Mouse (Mus musculus) CH12.LX (cell line): ENCODE measurements around the gene Actn2. TPM values are rescaled to one million over a fixed set of nuclear protein-coding genes. Genes with fewer than 3 reads are reported as not detected.

Experiments used
- DNase-seq: peaks from one replicate; pipeline ENCODE4 v3.0.0-alpha.2; 2013; ENCODE audit errors: extremely low read depth
- H3K27ac ChIP-seq: 2 replicates; pipeline ENCODE4 v1.5.1; 2012; ENCODE audit warnings: low read depth, mild to moderate bottlenecking, control low read depth, moderate library complexity; ENCODE audit not compliant: insufficient read depth
- H3K27me3 ChIP-seq: replicated peaks from 2 replicates; pipeline ENCODE3; 2012; ENCODE audit warnings: inconsistent platforms
- H3K36me3 ChIP-seq, 2 experiments: replicated peaks in 1 of 2; 2 replicates each; pipeline versions ENCODE3 to v1.6.1; 2012; ENCODE audit warnings: inconsistent platforms in 1 of 2, low read length in 1 of 2, mild to moderate bottlenecking in 1 of 2, mixed read lengths in 1 of 2, moderate library complexity in 1 of 2; ENCODE audit not compliant: control insufficient read depth in 1 of 2, insufficient read depth in 1 of 2
- H3K4me1 ChIP-seq, 2 experiments: 2 replicates each; pipeline ENCODE4 v1.6.1; 2012; ENCODE audit warnings: inconsistent platforms in 1 of 2, moderate library complexity in 1 of 2; ENCODE audit not compliant: insufficient read depth in 2 of 2, control insufficient read depth in 1 of 2
- H3K4me2 ChIP-seq: 2 replicates; pipeline ENCODE4 v1.6.1; 2012; ENCODE audit warnings: low read depth, mild to moderate bottlenecking, control low read depth; ENCODE audit not compliant: poor library complexity, insufficient read depth, severe bottlenecking
- H3K4me3 ChIP-seq, 3 experiments: fragments of 150-350 bp in 1 of 3; sonication (generic) in 1 of 3; replicated peaks in 1 of 3; 2 replicates each; pipeline versions ENCODE3 to v1.5.1; 2011 to 2012; ENCODE audit warnings: low read depth in 2 of 3, low read length in 2 of 3, mild to moderate bottlenecking in 2 of 3, moderate library complexity in 2 of 3, control low read depth in 1 of 3, improper control_type of control experiment in 1 of 3, inconsistent platforms in 1 of 3, mixed read lengths in 1 of 3; ENCODE audit not compliant: poor library complexity in 1 of 3
- H3K79me2 ChIP-seq: replicated peaks from 2 replicates; pipeline ENCODE4 v1.6.1; 2012; ENCODE audit warnings: mild to moderate bottlenecking, moderate library complexity; ENCODE audit not compliant: control insufficient read depth, poor library complexity, insufficient read depth, severe bottlenecking; ENCODE audit errors: extremely low read depth
- H3K9ac ChIP-seq: 2 replicates; pipeline ENCODE4 v1.6.1; 2012; ENCODE audit warnings: low read depth, mild to moderate bottlenecking, control low read depth, moderate library complexity; ENCODE audit not compliant: insufficient read depth
- H3K9me3 ChIP-seq: replicated peaks from 2 replicates; pipeline ENCODE3; 2012; ENCODE audit warnings: low read length, inconsistent platforms, mixed read lengths
- ELF1 ChIP-seq: IDR thresholded peaks from 2 replicates; pipeline ENCODE4 v1.6.1; 2014; ENCODE audit warnings: low read depth, mild to moderate bottlenecking, inconsistent platforms, low read length, improper control_type of control experiment
- HCFC1 ChIP-seq: IDR thresholded peaks from 2 replicates; pipeline ENCODE4 v1.6.1; 2012; ENCODE audit warnings: low read depth, mild to moderate bottlenecking, inconsistent platforms, low read length, improper control_type of control experiment
- IRF4 ChIP-seq: IDR thresholded peaks from 2 replicates; pipeline ENCODE4 v1.6.1; 2014; ENCODE audit warnings: low read depth, mild to moderate bottlenecking, inconsistent platforms, low read length, improper control_type of control experiment
- JUND ChIP-seq: conservative IDR thresholded peaks from 2 replicates; pipeline ENCODE4 v1.6.1; 2011; ENCODE audit warnings: low read depth, low read length, improper control_type of control experiment
- MAX ChIP-seq: IDR thresholded peaks from 2 replicates; pipeline ENCODE4 v1.6.1; 2011; ENCODE audit warnings: low read length, improper control_type of control experiment
- MXI1 ChIP-seq: IDR thresholded peaks from 2 replicates; pipeline ENCODE4 v1.6.1; 2011; ENCODE audit warnings: mild to moderate bottlenecking, low read depth, low read length, improper control_type of control experiment
- MYC ChIP-seq: IDR thresholded peaks from 2 replicates; pipeline ENCODE4 v1.6.1; 2011; ENCODE audit warnings: low read depth, mild to moderate bottlenecking, improper control_type of control experiment, low read length
- NELFE ChIP-seq: IDR thresholded peaks from 2 replicates; pipeline ENCODE4 v1.6.1; 2011; ENCODE audit warnings: low read depth, low read length, improper control_type of control experiment
- NRF1 ChIP-seq: IDR thresholded peaks from 2 replicates; pipeline ENCODE4 v1.6.1; 2014; ENCODE audit warnings: low read depth, mild to moderate bottlenecking, inconsistent platforms, low read length, improper control_type of control experiment, moderate library complexity
- PAX5 ChIP-seq: IDR thresholded peaks from 2 replicates; pipeline ENCODE4 v1.6.1; 2012; ENCODE audit warnings: low read length, inconsistent platforms, mixed read lengths
- POLR2A ChIP-seq: IDR thresholded peaks from 2 replicates; pipeline ENCODE4 v1.6.1; 2011; ENCODE audit warnings: low read depth, mild to moderate bottlenecking, improper control_type of control experiment, low read length
- POLR2AphosphoS2 ChIP-seq: IDR thresholded peaks from 2 replicates; pipeline ENCODE4 v1.6.1; 2011; ENCODE audit warnings: low read depth, low read length, improper control_type of control experiment
- SIN3A ChIP-seq: IDR thresholded peaks from 2 replicates; pipeline ENCODE4 v1.6.1; 2012; ENCODE audit warnings: low read length, improper control_type of control experiment, inconsistent platforms
- SMC3 ChIP-seq: IDR thresholded peaks from 2 replicates; pipeline ENCODE4 v1.6.1; 2011; ENCODE audit warnings: low read depth, low read length, improper control_type of control experiment
- UBTF ChIP-seq: IDR thresholded peaks from 2 replicates; pipeline ENCODE4 v1.6.1; 2012; ENCODE audit warnings: low read depth, mild to moderate bottlenecking, inconsistent platforms, low read length, improper control_type of control experiment, moderate library complexity
- USF1 ChIP-seq: IDR thresholded peaks from 2 replicates; pipeline ENCODE4 v1.6.1; 2014; ENCODE audit warnings: low read depth, mild to moderate bottlenecking, inconsistent platforms, low read length, improper control_type of control experiment
- USF2 ChIP-seq: conservative IDR thresholded peaks from 2 replicates; pipeline ENCODE4 v1.6.1; 2011; ENCODE audit warnings: low read depth, low read length, improper control_type of control experiment
- ZKSCAN1 ChIP-seq: IDR thresholded peaks from 2 replicates; pipeline ENCODE4 v1.6.1; 2012; ENCODE audit warnings: low read depth, inconsistent platforms, low read length, improper control_type of control experiment, borderline replicate concordance
- dilution Hi-C: fragments of 300-500 bp; cut with MboI; formaldehyde crosslinking; loops from 2 replicates; pipeline ENCODE4 v1.14.3; 2020; ENCODE audit warnings: low sequenced_read_pairs; ENCODE audit not compliant: extremely low pct_unique_long_range_greater_than_20kb, extremely low pct_ligation_motif_present
- in situ Hi-C: fragments of 300-500 bp; cut with MboI; formaldehyde crosslinking; loops from 3 replicates; pipeline ENCODE4 v1.14.3; 2019; ENCODE audit warnings: low sequenced_read_pairs, low pct_ligation_motif_present, low pct_unique_long_range_greater_than_20kb, mixed read lengths
- polyA plus RNA-seq: library from polyadenylated mRNA; unstranded; fragments of >175 nt; gene quantifications from 2 replicates; pipeline ENCODE4 v1.2.1, GENCODE M21; 2012; ENCODE audit warnings: low read depth; ENCODE audit not compliant: insufficient read length
- total RNA-seq, 2 experiments: library from RNA; depleted of rRNA; stranded (reverse); fragments of 300-350 nt in 1 of 2; fragments of >200 nt in 1 of 2; gene quantifications; 2 replicates each; pipeline ENCODE4 v1.2.3; 2012 to 2014

The Actn2 gene
- total and polyA plus RNA-seq, 3 experiments: not detected

GRCm38 (mm10) chr13:12307286-12307685 is 33.3 kb downstream of the Actn2 start:
- Histone ChIP-seq H3K4me1 (no peaks in the 10 kb centered on the region), H3K9ac (no peak overlapping the region), H3K36me3 (no peaks in the 10 kb centered on the region), H3K27ac (no peak overlapping the region), H3K27me3 (no peaks in the 10 kb centered on the region), H3K4me2 (no peak overlapping the region), H3K4me3 (no peak overlapping the region), H3K79me2 (no peaks in the 10 kb centered on the region), H3K9me3 (no peaks in the 10 kb centered on the region)
- TF ChIP-seq ZKSCAN1: no peak
- TF ChIP-seq PAX5: no peak
- TF ChIP-seq IRF4: no peak
- TF ChIP-seq POLR2AphosphoS2: no peak
- no peak for TF ChIP-seq SIN3A
- TF ChIP-seq POLR2A: no peak
- TF ChIP-seq SMC3: no peak
- TF ChIP-seq NRF1: no peak
- no peak for TF ChIP-seq UBTF
- TF ChIP-seq JUND: no peak
- no peak for TF ChIP-seq MXI1
- no peak for TF ChIP-seq ELF1
- dilution Hi-C loops: no loop called here
- in situ Hi-C loops: no loop called here
- no peak for DNase-seq

DNA sequence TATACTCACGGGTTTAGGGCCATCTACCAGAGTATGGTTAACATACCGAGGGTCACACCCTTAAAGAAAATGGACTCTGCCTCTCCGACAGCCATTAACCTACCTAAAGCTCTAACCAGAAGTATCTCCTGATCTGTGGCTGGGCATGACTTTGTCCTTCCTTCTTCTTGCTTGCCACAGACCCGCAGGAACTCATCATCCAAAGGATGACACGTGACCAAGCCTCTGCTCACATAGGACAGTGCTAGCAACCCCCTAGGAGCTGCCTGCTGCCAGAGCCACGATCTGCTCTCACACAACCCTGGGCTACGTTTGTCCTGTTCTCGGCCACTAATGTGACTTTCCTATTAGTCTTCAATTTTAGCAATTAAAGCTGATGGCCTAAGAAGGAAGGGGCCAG is 35.0 kb downstream of the Actn2 start:
- no peak overlapping the region for H3K27ac ChIP-seq
- no peak for TF ChIP-seq USF2
- no peak for TF ChIP-seq MYC
- no peak for TF ChIP-seq USF1
- TF ChIP-seq HCFC1: no peak
- TF ChIP-seq NELFE: no peak
- no peak for TF ChIP-seq JUND
- TF ChIP-seq MAX: no peak
- TF ChIP-seq PAX5: no peak
- TF ChIP-seq, all 38 proteins: peak for 0
- Histone ChIP-seq H3K4me1 (no peaks in the 10 kb centered on the region), H3K79me2 (no peaks in the 10 kb centered on the region), H3K9ac (no peak overlapping the region), H3K27me3 (no peaks in the 10 kb centered on the region), H3K4me2 (no peak overlapping the region), H3K9me3 (no peaks in the 10 kb centered on the region), H3K4me3 (no peak overlapping the region), H3K36me3 (no peaks in the 10 kb centered on the region)
- dilution Hi-C loops (no loop called here), in situ Hi-C loops (no loop called here)
- DNase-seq: no peak
